Mouse (Mus musculus) olfactory bulb, adult 2 months (tissue): Measurements from ENCODE around the gene Tmem30a.

Source experiments
- CTCF ChIP-seq: fragments of 200-500 bp; IDR thresholded peaks from 2 replicates; pipeline ENCODE4 v1.5.1; 2012; ENCODE audit warnings: low read depth, mild to moderate bottlenecking, low read length, moderate library complexity; ENCODE audit not compliant: insufficient read depth
- POLR2A ChIP-seq: fragments of 200-500 bp; IDR thresholded peaks from 2 replicates; pipeline ENCODE4 v1.6.1; 2012; ENCODE audit warnings: mild to moderate bottlenecking, low read depth, low read length, moderate library complexity; ENCODE audit not compliant: insufficient read depth

- TF ChIP-seq POLR2A, result no peak
- TF ChIP-seq CTCF, result no peak
Measured at GRCm38 (mm10) chr9:79823856-79824255, 30.5 kb upstream of the Tmem30a start.
